Mouse (Mus musculus) hindbrain, embryonic 15.5 days (tissue): ENCODE results near the gene Ksr1. TPM values are rescaled to one million over a fixed set of nuclear protein-coding genes. Genes with fewer than 3 reads are reported as not detected.

ENCODE experiments used
- ATAC-seq: fragments of 200-750 bp; cut with Nextera tagmentation; 2 replicates; pipeline ENCODE4 v1.8.0; 2017; ENCODE audit warnings: low read depth, moderate number of reproducible peaks, moderate TSS enrichment; ENCODE audit not compliant: low FRiP score
- H3K27ac ChIP-seq: fragments of 300-500 bp; sonication (generic); replicated peaks from 2 replicates; pipeline ENCODE4 v1.5.1; 2015; ENCODE audit warnings: mild to moderate bottlenecking, inconsistent platforms
- H3K27me3 ChIP-seq: fragments of 300-500 bp; sonication (generic); 2 replicates; pipeline ENCODE4 v1.6.1; 2015; ENCODE audit warnings: control low read depth, inconsistent platforms
- H3K36me3 ChIP-seq: fragments of 300-500 bp; sonication (generic); 2 replicates; pipeline ENCODE4 v1.6.1; 2015; ENCODE audit warnings: control low read depth, inconsistent platforms
- H3K4me1 ChIP-seq: fragments of 300-500 bp; sonication (generic); replicated peaks from 2 replicates; pipeline ENCODE4 v1.6.1; 2015; ENCODE audit warnings: control low read depth, inconsistent platforms
- H3K4me2 ChIP-seq: fragments of 300-500 bp; sonication (generic); 2 replicates; pipeline ENCODE4 v1.6.1; 2015; ENCODE audit warnings: moderate library complexity, mild to moderate bottlenecking, inconsistent platforms
- H3K4me3 ChIP-seq: fragments of 300-500 bp; sonication (generic); 2 replicates; pipeline ENCODE4 v1.5.1; 2015; ENCODE audit warnings: mild to moderate bottlenecking, inconsistent platforms
- H3K9ac ChIP-seq: fragments of 300-500 bp; sonication (generic); 2 replicates; pipeline ENCODE4 v1.6.1; 2015; ENCODE audit warnings: inconsistent platforms
- H3K9me3 ChIP-seq: fragments of 300-500 bp; sonication (generic); 2 replicates; pipeline ENCODE4 v1.6.1; 2016; ENCODE audit warnings: control low read depth, inconsistent platforms
- WGBS: fragments of 180-500 bp; shearing (Covaris S2); methylation state at CpG from one replicate; pipeline ENCODE4 v1.1.7; 2015; 5-methylcytosine and 5-hydroxymethylcytosine counted together
- polyA plus RNA-seq: library from polyadenylated mRNA; unstranded; fragments of >200 nt; fragmentation: Nextera tagmentation; extraction: Ambion mirVana; gene quantifications from 2 replicates; pipeline ENCODE4 v1.2.1, GENCODE M21; 2015

The Ksr1 gene
- polyA plus RNA-seq, 1 experiment from 2014 or later: 5.0 TPM

- Histone ChIP-seq H3K27me3 (no peaks in the 10 kb centered on the region), H3K4me2 (no peak overlapping the region), H3K4me1 (0 out of 2 replicates have a peak, but pooled peaks cover 9% of the 10 kb centered on the region), H3K27ac (no peak overlapping the region), H3K9me3 (no peaks in the 10 kb centered on the region), H3K4me3 (no peak overlapping the region), H3K36me3 (0 out of 2 replicates have a peak, but pooled peaks cover 3% of the 10 kb centered on the region), H3K9ac (no peak overlapping the region)
- no peak for ATAC-seq
- 42% methylated on average over 8 of the region's 8 CpGs for WGBS
These were observed 99.5 kb downstream of the Ksr1 start for GRCm38 (mm10) chr11:79046561-79047155.

GRCm38 (mm10) chr11:79045231-79045630 is 101.0 kb downstream of the Ksr1 start:
- WGBS: 87% methylated on average over 9 of the region's 9 CpGs
- 0 out of 2 replicates have a peak, but pooled peaks cover 9% of the 10 kb centered on the region for H3K4me1 ChIP-seq
- no peak overlapping the region for H3K4me3 ChIP-seq

GRCm38 (mm10) chr11:79044798-79045197 is 101.4 kb downstream of the Ksr1 start:
- no peak overlapping the region for H3K4me3 ChIP-seq
- no peak overlapping the region for H3K4me2 ChIP-seq
- 95% methylated on average over 25 of the region's 25 CpGs for WGBS
- H3K9ac ChIP-seq: no peak overlapping the region
- H3K36me3 ChIP-seq: peaks cover 11% of the 10 kb centered on the region
- H3K9me3 ChIP-seq: no peaks in the 10 kb centered on the region
- H3K4me1 ChIP-seq: 0 out of 2 replicates have a peak, but pooled peaks cover 9% of the 10 kb centered on the region
- no peak for ATAC-seq
- H3K27ac ChIP-seq: no peak overlapping the region
- no peaks in the 10 kb centered on the region for H3K27me3 ChIP-seq

More at GRCm38 (mm10) chr11:79045231-79045630, 101.0 kb downstream of the Ksr1 start:
- Histone ChIP-seq H3K4me2 (no peak overlapping the region), H3K9ac (no peak overlapping the region), H3K9me3 (no peaks in the 10 kb centered on the region), H3K27ac (no peak overlapping the region), H3K27me3 (no peaks in the 10 kb centered on the region), H3K36me3 (peaks cover 11% of the 10 kb centered on the region)
- no peak for ATAC-seq

GRCm38 (mm10) chr11:79041908-79042430 is 104.2 kb downstream of the Ksr1 start:
- H3K9ac ChIP-seq: no peak overlapping the region
- no peak overlapping the region for H3K4me3 ChIP-seq
- no peaks in the 10 kb centered on the region for H3K27me3 ChIP-seq
- H3K4me1 ChIP-seq: peaks cover 10% of the 10 kb centered on the region; the same call in 1 of the 2 replicates
- no peak overlapping the region for H3K4me2 ChIP-seq
- ATAC-seq: no peak
- H3K27ac ChIP-seq: no peak overlapping the region
- H3K36me3 ChIP-seq: peaks cover 11% of the 10 kb centered on the region
- 40% methylated on average over 14 of the region's 14 CpGs for WGBS
- no peaks in the 10 kb centered on the region for H3K9me3 ChIP-seq

GRCm38 (mm10) chr11:79039488-79039887 is 106.7 kb downstream of the Ksr1 start:
- WGBS: 34% methylated on average over 2 of the region's 2 CpGs
- Histone ChIP-seq H3K4me2 (no peak overlapping the region), H3K27ac (no peak overlapping the region), H3K9ac (no peak overlapping the region), H3K27me3 (no peaks in the 10 kb centered on the region), H3K36me3 (peaks cover 11% of the 10 kb centered on the region), H3K4me3 (no peak overlapping the region), H3K9me3 (no peaks in the 10 kb centered on the region), H3K4me1 (peaks cover 12% of the 10 kb centered on the region; the same call in 1 of the 2 replicates)
- no peak for ATAC-seq

- WGBS: 78% methylated on average over 12 of the region's 12 CpGs
- no peaks in the 10 kb centered on the region for H3K27me3 ChIP-seq
- peaks cover 8% of the 10 kb centered on the region for H3K36me3 ChIP-seq
- H3K4me2 ChIP-seq: no peak overlapping the region
- H3K4me3 ChIP-seq: no peak overlapping the region
- no peak overlapping the region for H3K27ac ChIP-seq
- no peak overlapping the region for H3K9ac ChIP-seq
- H3K9me3 ChIP-seq: no peaks in the 10 kb centered on the region
- no peak for ATAC-seq
- H3K4me1 ChIP-seq: peaks cover 12% of the 10 kb centered on the region; the same call in 1 of the 2 replicates
These were observed 108.7 kb downstream of the Ksr1 start for GRCm38 (mm10) chr11:79037555-79037954.

- no peak overlapping the region for H3K4me2 ChIP-seq
- no peak overlapping the region for H3K4me3 ChIP-seq
- H3K9me3 ChIP-seq: no peaks in the 10 kb centered on the region
- 73% methylated on average over 13 of the region's 13 CpGs for WGBS
- H3K9ac ChIP-seq: no peak overlapping the region
- no peaks in the 10 kb centered on the region for H3K27me3 ChIP-seq
- no peak for ATAC-seq
- H3K27ac ChIP-seq: no peak overlapping the region
- peaks cover 8% of the 10 kb centered on the region for H3K36me3 ChIP-seq
- peaks cover 12% of the 10 kb centered on the region; the same call in 1 of the 2 replicates for H3K4me1 ChIP-seq
These were observed 109.9 kb downstream of the Ksr1 start for GRCm38 (mm10) chr11:79036324-79036723.

- Histone ChIP-seq H3K4me3 (no peak overlapping the region), H3K4me2 (no peak overlapping the region), H3K36me3 (no peaks in the 10 kb centered on the region), H3K9ac (no peak overlapping the region), H3K27me3 (no peaks in the 10 kb centered on the region), H3K9me3 (no peaks in the 10 kb centered on the region), H3K4me1 (peaks cover 10% of the 10 kb centered on the region; the same call in 1 of the 2 replicates), H3K27ac (no peak overlapping the region)
- no peak for ATAC-seq
- WGBS: 90% methylated on average over 11 of the region's 11 CpGs
These were observed 112.6 kb downstream of the Ksr1 start for GRCm38 (mm10) chr11:79033636-79034035.

- no peak for ATAC-seq
- 86% methylated on average over 12 of the region's 12 CpGs for WGBS
- Histone ChIP-seq H3K9me3 (no peaks in the 10 kb centered on the region), H3K27me3 (no peaks in the 10 kb centered on the region), H3K9ac (no peak overlapping the region), H3K4me3 (no peak overlapping the region), H3K4me2 (no peak overlapping the region), H3K4me1 (peaks cover 10% of the 10 kb centered on the region; the same call in 1 of the 2 replicates), H3K36me3 (no peaks in the 10 kb centered on the region), H3K27ac (no peak overlapping the region)
These were observed 113.2 kb downstream of the Ksr1 start for GRCm38 (mm10) chr11:79033021-79033420.

- H3K9ac ChIP-seq: no peak overlapping the region
- no peaks in the 10 kb centered on the region for H3K27me3 ChIP-seq
These were observed 114.8 kb downstream of the Ksr1 start for GRCm38 (mm10) chr11:79031452-79031746.

GRCm38 (mm10) chr11:79030570-79031451 is 115.4 kb downstream of the Ksr1 start:
- H3K9me3 ChIP-seq: no peaks in the 10 kb centered on the region
- peaks cover 7% of the 10 kb centered on the region; the same call in 1 of the 2 replicates for H3K36me3 ChIP-seq
- ATAC-seq: peak; percentile 65; the same call in 1 of the 2 replicates
- H3K4me3 ChIP-seq: no peak overlapping the region
- H3K9ac ChIP-seq: no peak overlapping the region
- no peak overlapping the region for H3K4me2 ChIP-seq
- H3K27ac ChIP-seq: peak overlapping the region; percentile 10; the same call in 1 of the 2 replicates
- H3K4me1 ChIP-seq: peaks cover 4% of the 10 kb centered on the region; the same call in 1 of the 2 replicates
- WGBS: 58% methylated on average over 19 of the region's 19 CpGs
- H3K27me3 ChIP-seq: no peaks in the 10 kb centered on the region

More at GRCm38 (mm10) chr11:79031452-79031746, 114.8 kb downstream of the Ksr1 start:
- Histone ChIP-seq H3K4me3 (no peak overlapping the region), H3K4me2 (no peak overlapping the region), H3K9me3 (no peaks in the 10 kb centered on the region), H3K36me3 (peaks cover 7% of the 10 kb centered on the region; the same call in 1 of the 2 replicates), H3K27ac (no peak overlapping the region), H3K4me1 (peaks cover 7% of the 10 kb centered on the region; the same call in 1 of the 2 replicates)
- ATAC-seq: no peak
- WGBS: 72% methylated on average over 5 of the region's 5 CpGs

GRCm38 (mm10) chr11:79023751-79024150 is 122.5 kb downstream of the Ksr1 start:
- Histone ChIP-seq H3K36me3 (peaks cover 10% of the 10 kb centered on the region; the same call in 1 of the 2 replicates), H3K27ac (no peak overlapping the region)

More at GRCm38 (mm10) chr11:79023751-79024150, 122.5 kb downstream of the Ksr1 start:
- Histone ChIP-seq H3K4me1 (no peaks in the 10 kb centered on the region), H3K9ac (no peak overlapping the region), H3K27me3 (no peaks in the 10 kb centered on the region), H3K4me2 (no peak overlapping the region), H3K9me3 (no peaks in the 10 kb centered on the region), H3K4me3 (no peak overlapping the region)
- ATAC-seq: no peak
- WGBS: 77% methylated on average over 6 of the region's 6 CpGs
